Mouse (Mus musculus) liver, adult (tissue): ENCODE measurements around the gene Syngr2.

Experiments
- GATA4 ChIP-seq: IDR thresholded peaks from 2 replicates; pipeline ENCODE4 v1.6.1; 2014; ENCODE audit warnings: mild to moderate bottlenecking, low read length; ENCODE audit not compliant: insufficient replicate concordance

Syngr2 gene

DNA sequence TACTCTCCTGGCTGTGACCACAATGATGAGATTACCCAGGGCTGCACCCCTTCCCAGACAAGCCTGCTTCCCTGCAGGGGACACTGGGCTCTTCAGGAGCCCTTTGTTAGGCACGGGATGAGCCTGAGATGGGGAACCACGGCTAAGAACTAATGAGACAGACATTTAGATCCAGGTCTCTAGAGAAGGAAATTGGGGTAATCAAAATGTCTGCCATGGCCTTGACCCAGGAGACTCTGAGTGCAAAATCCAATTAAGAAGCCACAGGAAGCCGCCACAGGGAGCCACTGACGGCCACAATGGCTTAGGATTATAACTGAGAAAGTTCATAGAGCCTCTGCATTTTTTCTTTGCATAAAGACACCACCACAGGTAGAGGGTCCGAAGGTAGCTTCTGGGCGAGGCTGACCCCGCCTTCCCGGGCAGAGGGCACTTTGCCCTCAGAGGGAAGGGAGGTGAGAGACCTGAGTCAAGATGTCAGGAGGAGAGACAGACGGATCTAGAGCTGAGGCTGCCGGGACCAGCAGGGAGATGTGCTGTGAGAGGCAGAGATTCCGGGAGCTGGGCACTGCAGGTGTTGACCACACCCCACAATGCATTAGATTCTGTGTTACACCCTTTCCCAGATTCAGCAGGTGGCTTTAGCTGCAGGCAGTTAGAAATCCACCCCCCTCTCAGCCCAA lies 53.8 kb downstream of the Syngr2 start:
- no peak for TF ChIP-seq GATA4
